Mouse (Mus musculus): ENCODE measurements at regions not wholly inside any gene's neighbourhood (a gene's known extent, or its start where the extent isn't known, plus 50 kb on each side); places are given as distances from the start of the nearest gene placed in this dataset.

DNA sequence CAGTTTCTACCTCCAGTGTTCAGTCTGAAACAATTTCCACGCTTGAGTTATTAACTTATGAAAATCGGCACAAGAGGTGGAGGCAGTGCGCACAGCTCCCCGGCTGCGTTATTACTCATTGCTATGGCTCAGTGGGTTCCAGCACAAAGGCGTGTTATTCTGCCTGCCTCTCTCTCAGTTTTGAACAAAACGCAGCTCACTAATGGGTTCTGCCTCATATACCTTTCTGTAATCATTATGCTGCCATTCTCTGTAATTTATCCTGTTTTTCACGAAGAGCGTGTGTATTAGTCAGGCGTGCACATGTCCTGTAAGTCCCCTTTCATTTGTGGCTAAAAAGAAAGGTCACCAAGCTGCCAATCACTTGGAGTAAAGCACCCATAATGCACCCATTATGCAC lies 205.4 kb downstream of the Bcl2l11 start:
- H3K4me1 ChIP-seq (ENCODE audit: control insufficient read depth, insufficient read depth, low read length), result peaks cover 35% of the 10 kb centered on the region
- 72% methylated on average over 10 of the region's 10 CpGs for WGBS

DNA sequence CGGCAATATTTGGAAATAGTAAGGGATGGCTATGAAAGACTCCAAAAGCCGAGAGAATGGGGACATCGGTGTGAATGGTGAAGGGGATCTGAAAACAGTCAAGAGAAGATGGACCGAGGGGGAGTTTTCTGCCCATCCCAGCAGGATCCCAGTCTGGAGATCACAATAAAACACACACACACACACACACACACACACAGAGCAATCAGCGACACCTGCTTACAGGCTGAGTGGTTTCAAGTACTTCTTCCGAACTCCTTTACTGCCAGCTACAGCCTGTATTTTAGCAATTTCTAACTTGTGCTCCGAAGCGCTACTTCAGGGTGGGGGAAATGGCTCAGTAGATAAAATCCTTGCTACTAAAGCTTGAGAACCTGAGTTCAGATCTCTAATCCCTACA lies 205.8 kb downstream of the Bcl2l11 start:
- H3K36me3 ChIP-seq (ENCODE audit: control insufficient read depth, insufficient read depth, low read length), result no peaks in the 10 kb centered on the region
- H3K4me1 ChIP-seq (ENCODE audit: control insufficient read depth, insufficient read depth, low read length), result peaks cover 35% of the 10 kb centered on the region
- no peaks in the 10 kb centered on the region for H3K27me3 ChIP-seq (ENCODE audit: control insufficient read depth, insufficient read depth, low read length)
- no peak for DNase-seq (ENCODE audit: low spot score)
- H3K9me3 ChIP-seq (ENCODE audit: control insufficient read depth, low read length), result no peaks in the 10 kb centered on the region
- no peak overlapping the region for H3K4me3 ChIP-seq (ENCODE audit: low read depth, low read length)
- no peak for ATAC-seq (ENCODE audit: insufficient number of reproducible peaks, low FRiP score, low TSS enrichment, low read depth)
- H3K4me2 ChIP-seq (ENCODE audit: low read depth, severe bottlenecking), result no peak overlapping the region
- no peak overlapping the region for H3K27ac ChIP-seq (replicated peaks; ENCODE audit: low read depth, low read length)
- WGBS, result 72% methylated on average over 8 of the region's 8 CpGs
- H3K9ac ChIP-seq (ENCODE audit: low read length), result no peak overlapping the region

More for the DNA sequence above, 205.4 kb downstream of the Bcl2l11 start:
- DNase-seq (ENCODE audit: low spot score) (no peak), ATAC-seq (ENCODE audit: insufficient number of reproducible peaks, low FRiP score, low TSS enrichment, low read depth) (no peak)
- Histone ChIP-seq H3K27ac (replicated peaks; ENCODE audit: low read depth, low read length) (no peak overlapping the region), H3K9me3 (ENCODE audit: control insufficient read depth, low read length) (no peaks in the 10 kb centered on the region), H3K9ac (ENCODE audit: low read length) (no peak overlapping the region), H3K4me2 (ENCODE audit: low read depth, severe bottlenecking) (no peak overlapping the region), H3K27me3 (ENCODE audit: control insufficient read depth, insufficient read depth, low read length) (no peaks in the 10 kb centered on the region), H3K4me3 (ENCODE audit: low read depth, low read length) (no peak overlapping the region), H3K36me3 (ENCODE audit: control insufficient read depth, insufficient read depth, low read length) (no peaks in the 10 kb centered on the region)

DNA sequence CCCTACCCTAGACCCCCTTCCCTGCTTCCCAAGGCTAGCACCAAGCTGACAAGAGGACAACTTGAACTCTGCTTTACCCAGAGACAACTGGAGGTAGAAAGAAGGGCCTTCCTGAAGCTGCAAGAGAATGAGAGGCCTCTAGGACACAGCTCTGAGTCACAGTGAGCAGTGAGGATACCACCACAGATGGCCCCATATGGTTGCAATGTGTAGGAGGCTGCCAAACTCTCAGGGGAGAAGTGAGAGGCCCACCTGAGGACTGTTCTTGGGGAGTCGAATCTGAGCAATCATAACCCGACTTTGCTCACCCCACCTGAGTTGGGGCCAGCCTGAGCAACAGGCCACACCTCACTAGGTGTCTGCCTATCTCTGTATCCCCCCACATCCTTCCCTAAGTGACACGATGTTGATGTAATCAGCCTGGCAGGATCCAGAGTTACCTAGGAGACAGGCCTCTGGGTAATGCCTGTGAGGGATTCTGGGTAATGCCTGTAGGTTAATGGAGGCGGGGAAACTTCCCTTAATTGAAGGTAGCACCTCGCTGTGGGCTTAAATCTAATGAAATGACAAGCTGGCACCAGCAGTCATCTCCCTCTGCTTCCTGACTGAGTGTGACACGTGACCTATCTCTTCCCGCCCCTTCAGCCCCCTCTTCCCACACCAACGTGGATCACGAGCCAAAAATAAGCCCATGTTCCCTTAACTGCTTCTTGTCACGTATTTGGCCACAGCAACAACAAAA lies 207.7 kb downstream of the Bcl2l11 start:
- H3K9ac ChIP-seq (ENCODE audit: low read length), result no peak overlapping the region
- no peak for ATAC-seq (ENCODE audit: insufficient number of reproducible peaks, low FRiP score, low TSS enrichment, low read depth)

DNA sequence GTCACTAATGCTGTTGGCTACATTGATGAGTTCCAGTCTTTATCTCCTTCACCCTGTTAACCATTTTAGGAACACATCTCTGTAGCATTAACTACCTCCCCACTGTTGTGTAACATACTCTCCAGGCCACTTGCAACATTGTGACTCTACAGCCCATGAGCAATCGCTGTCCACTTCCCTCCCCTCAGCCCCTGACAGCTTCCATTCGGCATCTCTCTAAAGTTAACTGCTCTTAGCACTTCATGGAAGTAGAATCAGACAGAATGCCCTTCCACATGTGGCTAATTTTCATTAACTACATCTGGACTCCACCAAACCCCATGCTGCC lies 208.3 kb downstream of the Bcl2l11 start:
- WGBS, result 48% methylated on average over 2 of the region's 2 CpGs
- Histone ChIP-seq H3K4me2 (ENCODE audit: low read depth, severe bottlenecking) (no peak overlapping the region), H3K9me3 (ENCODE audit: control insufficient read depth, low read length) (no peaks in the 10 kb centered on the region), H3K27me3 (ENCODE audit: control insufficient read depth, insufficient read depth, low read length) (no peaks in the 10 kb centered on the region), H3K4me3 (ENCODE audit: low read depth, low read length) (no peak overlapping the region), H3K27ac (replicated peaks; ENCODE audit: low read depth, low read length) (no peak overlapping the region; the same call in 1 of the 2 replicates), H3K9ac (ENCODE audit: low read length) (no peak overlapping the region), H3K4me1 (ENCODE audit: control insufficient read depth, insufficient read depth, low read length) (peaks cover 40% of the 10 kb centered on the region), H3K36me3 (ENCODE audit: control insufficient read depth, insufficient read depth, low read length) (no peaks in the 10 kb centered on the region)
- DNase-seq (ENCODE audit: low spot score) (no peak), ATAC-seq (ENCODE audit: insufficient number of reproducible peaks, low FRiP score, low TSS enrichment, low read depth) (no peak)

More for the DNA sequence above, 207.7 kb downstream of the Bcl2l11 start:
- H3K9me3 ChIP-seq (ENCODE audit: control insufficient read depth, low read length), result no peaks in the 10 kb centered on the region
- H3K36me3 ChIP-seq (ENCODE audit: control insufficient read depth, insufficient read depth, low read length), result no peaks in the 10 kb centered on the region
- peaks cover 35% of the 10 kb centered on the region for H3K4me1 ChIP-seq (ENCODE audit: control insufficient read depth, insufficient read depth, low read length)
- H3K4me3 ChIP-seq (ENCODE audit: low read depth, low read length), result no peak overlapping the region
- no peaks in the 10 kb centered on the region for H3K27me3 ChIP-seq (ENCODE audit: control insufficient read depth, insufficient read depth, low read length)
- 76% methylated on average over 10 of the region's 10 CpGs for WGBS
- no peak for DNase-seq (ENCODE audit: low spot score)
- no peak overlapping the region for H3K4me2 ChIP-seq (ENCODE audit: low read depth, severe bottlenecking)
- H3K27ac ChIP-seq (replicated peaks; ENCODE audit: low read depth, low read length), result no peak overlapping the region

DNA sequence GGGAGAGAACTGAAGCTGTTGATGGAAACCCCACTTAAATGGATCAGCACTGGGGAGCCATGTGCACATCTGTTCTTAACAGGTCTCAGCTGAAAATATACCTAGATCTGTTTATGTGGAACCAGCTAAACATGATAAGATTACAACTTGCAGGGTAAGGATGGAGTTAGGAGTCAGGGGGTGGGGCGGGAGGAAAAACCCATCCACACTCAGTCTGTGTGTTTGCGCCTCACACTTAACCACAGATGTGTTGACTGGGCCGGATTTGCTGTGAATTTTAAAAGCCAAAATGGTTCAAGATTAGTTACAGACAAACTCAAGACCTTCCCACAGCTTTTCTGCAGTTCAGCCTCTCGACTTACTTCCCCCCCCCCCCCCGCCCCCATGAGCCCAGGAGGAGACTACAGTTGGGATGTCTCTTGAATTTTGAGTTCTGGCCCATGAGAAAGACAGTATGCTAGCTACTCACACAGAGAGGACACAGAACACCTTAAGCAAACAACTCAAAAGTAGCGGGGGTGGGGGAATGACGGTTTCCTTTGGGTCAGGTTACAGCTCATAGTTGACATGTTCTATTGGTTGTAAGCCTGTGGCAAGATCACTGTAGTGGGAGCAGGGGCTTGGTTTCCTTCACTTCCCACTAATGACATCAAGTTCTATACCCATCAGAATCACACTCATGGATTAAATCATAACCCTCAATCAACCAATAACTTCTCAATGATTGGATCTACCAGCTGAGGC lies 209.1 kb downstream of the Bcl2l11 start:
- ATAC-seq (ENCODE audit: insufficient number of reproducible peaks, low FRiP score, low TSS enrichment, low read depth), result no peak
- H3K9me3 ChIP-seq (ENCODE audit: control insufficient read depth, low read length), result no peaks in the 10 kb centered on the region
- 37% methylated on average over 7 of the region's 7 CpGs for WGBS
- H3K36me3 ChIP-seq (ENCODE audit: control insufficient read depth, insufficient read depth, low read length), result no peaks in the 10 kb centered on the region
- H3K9ac ChIP-seq (ENCODE audit: low read length), result no peak overlapping the region
- DNase-seq (ENCODE audit: low spot score), result peak; percentile 54
- no peak overlapping the region for H3K4me3 ChIP-seq (ENCODE audit: low read depth, low read length)
- H3K27ac ChIP-seq (replicated peaks; ENCODE audit: low read depth, low read length), result no peak overlapping the region
- H3K27me3 ChIP-seq (ENCODE audit: control insufficient read depth, insufficient read depth, low read length), result no peaks in the 10 kb centered on the region
- H3K4me2 ChIP-seq (ENCODE audit: low read depth, severe bottlenecking), result no peak overlapping the region
- peaks cover 47% of the 10 kb centered on the region for H3K4me1 ChIP-seq (ENCODE audit: control insufficient read depth, insufficient read depth, low read length)

DNA sequence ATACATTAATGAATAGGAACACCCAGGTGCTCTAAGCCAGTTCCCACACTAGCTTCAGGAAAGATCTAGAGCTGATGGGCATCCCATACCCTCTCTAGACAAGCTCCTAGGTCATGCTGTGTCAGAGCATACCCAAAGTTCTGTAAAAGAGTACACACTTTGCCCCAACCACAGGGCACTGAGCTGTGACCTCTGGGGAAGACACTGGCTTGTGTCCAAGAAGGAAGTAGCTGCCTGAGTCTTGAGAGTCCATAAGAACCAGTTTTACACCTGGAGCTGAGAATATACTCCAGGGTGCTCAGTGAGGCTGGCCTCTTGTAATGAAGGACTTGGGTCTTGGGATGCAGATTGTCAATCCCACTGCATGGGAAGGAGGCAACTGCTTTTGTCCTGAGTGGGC lies 211.4 kb downstream of the Bcl2l11 start:
- H3K9me3 ChIP-seq (ENCODE audit: control insufficient read depth, low read length), result no peaks in the 10 kb centered on the region
- DNase-seq (ENCODE audit: low spot score) (no peak), ATAC-seq (ENCODE audit: insufficient number of reproducible peaks, low FRiP score, low TSS enrichment, low read depth) (no peak)
- H3K27me3 ChIP-seq (ENCODE audit: control insufficient read depth, insufficient read depth, low read length), result no peaks in the 10 kb centered on the region
- peaks cover 54% of the 10 kb centered on the region for H3K4me1 ChIP-seq (ENCODE audit: control insufficient read depth, insufficient read depth, low read length)
- no peak overlapping the region for H3K4me3 ChIP-seq (ENCODE audit: low read depth, low read length)
- H3K4me2 ChIP-seq (ENCODE audit: low read depth, severe bottlenecking), result no peak overlapping the region
- H3K27ac ChIP-seq (replicated peaks; ENCODE audit: low read depth, low read length), result no peak overlapping the region
- no peaks in the 10 kb centered on the region for H3K36me3 ChIP-seq (ENCODE audit: control insufficient read depth, insufficient read depth, low read length)
- H3K9ac ChIP-seq (ENCODE audit: low read length), result no peak overlapping the region

DNA sequence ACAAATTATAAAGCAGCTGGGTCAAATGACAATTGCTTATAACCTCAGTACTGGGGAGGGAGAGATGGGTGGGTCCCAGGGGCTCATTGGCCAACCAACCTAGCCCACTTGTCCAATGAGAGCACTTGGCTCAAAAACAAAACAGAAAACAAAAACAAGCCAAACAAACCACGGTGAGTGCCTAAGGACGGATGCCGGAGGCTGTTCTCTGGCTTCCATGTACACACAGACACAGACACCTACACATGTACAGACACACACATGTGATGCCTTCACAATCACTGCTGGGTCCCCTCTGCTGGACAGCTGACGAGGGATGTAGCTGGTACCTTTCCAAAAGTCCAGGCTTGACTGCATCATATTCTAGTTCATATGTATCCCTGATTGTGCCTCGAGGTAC lies 212.0 kb downstream of the Bcl2l11 start:
- no peaks in the 10 kb centered on the region for H3K36me3 ChIP-seq (ENCODE audit: control insufficient read depth, insufficient read depth, low read length)
- DNase-seq (ENCODE audit: low spot score) (no peak), ATAC-seq (ENCODE audit: insufficient number of reproducible peaks, low FRiP score, low TSS enrichment, low read depth) (no peak)
- no peaks in the 10 kb centered on the region for H3K27me3 ChIP-seq (ENCODE audit: control insufficient read depth, insufficient read depth, low read length)
- WGBS, result 91% methylated on average over 5 of the region's 5 CpGs
- H3K4me2 ChIP-seq (ENCODE audit: low read depth, severe bottlenecking), result no peak overlapping the region
- H3K4me1 ChIP-seq (ENCODE audit: control insufficient read depth, insufficient read depth, low read length), result peaks cover 50% of the 10 kb centered on the region
- H3K4me3 ChIP-seq (ENCODE audit: low read depth, low read length), result no peak overlapping the region
- H3K9ac ChIP-seq (ENCODE audit: low read length), result no peak overlapping the region
- no peaks in the 10 kb centered on the region for H3K9me3 ChIP-seq (ENCODE audit: control insufficient read depth, low read length)
- no peak overlapping the region for H3K27ac ChIP-seq (replicated peaks; ENCODE audit: low read depth, low read length)

DNA sequence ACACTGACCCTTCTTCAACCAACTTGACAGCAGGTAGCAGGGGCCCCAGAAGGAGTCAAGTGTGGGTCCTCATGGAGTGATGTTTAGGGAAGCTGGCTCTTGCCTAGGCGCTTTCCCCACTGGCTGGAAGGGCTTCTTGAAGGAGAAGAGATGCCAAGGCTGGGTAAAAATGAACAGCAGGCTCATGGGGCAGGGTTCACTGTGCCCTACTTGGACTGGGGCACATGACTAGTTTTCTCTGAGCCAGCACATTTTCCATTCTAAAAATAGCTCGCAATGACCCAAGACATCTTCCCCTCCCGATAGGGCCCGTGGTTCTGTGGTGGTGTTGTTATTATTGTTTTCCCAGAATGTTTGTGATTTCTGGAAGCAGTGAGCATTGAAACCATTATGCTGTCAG lies 212.6 kb downstream of the Bcl2l11 start:
- Histone ChIP-seq H3K4me3 (ENCODE audit: low read depth, low read length) (no peak overlapping the region), H3K27ac (replicated peaks; ENCODE audit: low read depth, low read length) (peak overlapping the region; percentile 89; the same call in 1 of the 2 replicates), H3K27me3 (ENCODE audit: control insufficient read depth, insufficient read depth, low read length) (no peaks in the 10 kb centered on the region), H3K4me1 (ENCODE audit: control insufficient read depth, insufficient read depth, low read length) (peaks cover 44% of the 10 kb centered on the region), H3K36me3 (ENCODE audit: control insufficient read depth, insufficient read depth, low read length) (no peaks in the 10 kb centered on the region), H3K9me3 (ENCODE audit: control insufficient read depth, low read length) (no peaks in the 10 kb centered on the region), H3K9ac (ENCODE audit: low read length) (no peak overlapping the region), H3K4me2 (ENCODE audit: low read depth, severe bottlenecking) (no peak overlapping the region; the same call in 1 of the 2 replicates)
- DNase-seq (ENCODE audit: low spot score) (no peak), ATAC-seq (ENCODE audit: insufficient number of reproducible peaks, low FRiP score, low TSS enrichment, low read depth) (no peak)
- 83% methylated on average over 4 of the region's 4 CpGs for WGBS
